Mouse (Mus musculus) spleen, embryonic (tissue): ENCODE results near the gene Pla2g4b.

Experiments
- CTCF ChIA-PET: fragments of 350-600 bp; sonication (Branson Sonifier 250); formaldehyde crosslinking; loops from one replicate; lab custom pipeline; 2022; lab: Charles Lee

The Pla2g4b gene

DNA sequence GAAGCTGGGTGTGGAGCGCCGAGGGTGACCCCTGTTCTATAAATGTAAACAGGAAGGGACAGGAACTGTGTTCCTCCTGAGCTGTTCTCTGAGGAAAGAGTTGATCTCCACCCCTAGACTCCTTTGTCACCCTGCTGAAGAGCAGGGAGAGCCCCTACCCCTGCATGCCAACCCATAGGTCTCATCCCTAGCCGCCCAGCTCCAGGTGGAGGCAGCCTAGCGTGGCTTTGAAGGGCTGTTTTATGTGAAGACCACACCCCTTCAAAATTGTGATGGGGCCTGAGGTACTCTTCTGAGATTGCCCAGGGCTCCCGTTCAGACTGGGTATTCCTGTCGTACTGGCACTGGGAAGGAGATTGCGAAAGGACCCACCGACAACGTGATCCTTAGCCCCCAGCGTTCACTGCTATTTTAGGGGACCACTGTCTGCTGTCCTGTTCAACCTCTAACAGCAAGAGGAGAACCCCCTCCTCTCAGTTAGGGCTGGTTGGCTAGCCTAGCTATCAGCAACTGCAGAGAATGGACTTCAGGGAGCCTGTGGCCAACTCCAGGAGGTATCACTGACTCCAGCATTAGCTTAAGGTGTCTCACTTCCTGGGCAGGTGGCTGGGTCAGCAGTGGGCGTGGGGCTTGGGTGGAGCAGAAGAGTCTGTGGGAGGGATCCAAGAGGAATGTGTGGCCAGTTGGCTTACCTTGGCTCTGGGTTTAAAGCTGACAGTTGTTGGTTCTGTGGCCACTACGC is at the start of gene Pla2g4b:
Pla2g4b (plus strand) TSS at position 692 of the 742 bp plus-strand sequence.
- CTCF ChIA-PET: interaction anchor here (0.6 kb wide), 1 partner anchor 597 kb away, joined by 3 read pairs; no protein-coding TSS in a partner anchor

- CTCF ChIA-PET: no interaction called here
Observed at GRCm38 (mm10) chr2:119985871-119986270, 47.3 kb upstream of the Pla2g4b start.

DNA sequence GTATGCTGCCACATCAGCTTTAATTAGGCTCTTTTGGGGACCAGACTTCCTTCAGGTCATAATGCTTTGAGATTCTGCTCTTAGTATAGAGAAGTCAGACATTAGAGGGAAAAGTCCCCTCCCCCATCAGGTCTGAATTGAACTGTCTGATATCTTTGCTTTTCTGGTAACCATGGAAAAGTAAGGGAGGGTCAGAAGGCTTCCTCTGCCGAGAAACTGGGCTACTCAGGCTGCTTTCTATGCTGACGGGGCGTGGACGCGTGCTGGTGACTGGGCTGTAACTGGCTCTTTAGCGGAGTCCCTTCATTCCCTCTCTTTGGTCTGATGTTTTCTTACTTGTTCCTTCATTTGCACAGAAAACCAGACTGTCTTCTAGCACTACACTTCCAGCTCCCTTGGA is 46.8 kb upstream of the Pla2g4b start:
- CTCF ChIA-PET: no interaction called here

GRCm38 (mm10) chr2:119987441-119987840 is 45.8 kb upstream of the Pla2g4b start:
- CTCF ChIA-PET: interaction anchor here (0.7 kb wide), 1 partner anchor 17 kb away, joined by 3 read pairs; no protein-coding TSS in a partner anchor

DNA sequence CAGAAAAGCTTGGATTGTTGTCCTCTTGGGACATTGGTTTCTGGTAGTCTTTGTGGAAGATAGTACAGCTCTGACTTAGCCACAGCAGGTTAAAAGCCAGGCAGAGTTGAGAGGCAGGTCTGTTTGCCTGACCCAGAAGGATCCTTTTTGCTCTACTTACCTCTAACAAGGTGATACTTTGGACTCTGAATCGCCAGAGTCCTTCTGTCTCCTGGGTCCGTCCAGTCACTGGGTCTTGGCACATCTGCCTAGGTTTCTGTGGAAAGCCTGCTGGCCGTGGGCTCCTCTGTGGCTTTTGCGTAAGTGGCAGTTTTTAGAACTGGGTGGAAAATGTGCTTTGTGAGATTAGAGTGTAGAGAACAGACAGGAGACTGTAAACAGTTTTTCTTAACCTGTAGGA is 44.3 kb upstream of the Pla2g4b start:
- CTCF ChIA-PET: no interaction called here

DNA sequence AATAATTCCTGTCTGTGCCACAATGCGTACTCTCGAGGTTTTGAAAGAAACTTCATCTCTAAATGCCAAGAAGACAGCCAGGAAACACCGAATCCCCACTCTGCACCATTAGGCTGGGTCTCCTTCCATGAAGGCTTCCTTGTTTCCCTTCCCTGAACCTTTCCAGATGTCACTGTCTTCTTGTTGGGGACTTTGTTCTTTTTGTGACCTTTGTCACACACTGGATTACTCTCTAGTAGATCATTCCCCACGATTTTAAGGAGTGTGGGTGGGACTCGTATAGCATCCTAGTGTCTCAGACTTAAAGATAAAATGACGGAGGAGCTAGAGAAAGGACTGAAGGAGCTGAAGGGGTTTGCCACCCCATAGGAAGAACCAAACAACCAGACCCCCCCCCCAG is 42.3 kb upstream of the Pla2g4b start:
- CTCF ChIA-PET: interaction anchor here (0.6 to 0.7 kb wide), 2 partner anchors 69 to 136 kb away, joined by 3 to 4 read pairs; no protein-coding TSS in a partner anchor

GRCm38 (mm10) chr2:119992349-119992748 is 40.9 kb upstream of the Pla2g4b start:
- CTCF ChIA-PET: no interaction called here

DNA sequence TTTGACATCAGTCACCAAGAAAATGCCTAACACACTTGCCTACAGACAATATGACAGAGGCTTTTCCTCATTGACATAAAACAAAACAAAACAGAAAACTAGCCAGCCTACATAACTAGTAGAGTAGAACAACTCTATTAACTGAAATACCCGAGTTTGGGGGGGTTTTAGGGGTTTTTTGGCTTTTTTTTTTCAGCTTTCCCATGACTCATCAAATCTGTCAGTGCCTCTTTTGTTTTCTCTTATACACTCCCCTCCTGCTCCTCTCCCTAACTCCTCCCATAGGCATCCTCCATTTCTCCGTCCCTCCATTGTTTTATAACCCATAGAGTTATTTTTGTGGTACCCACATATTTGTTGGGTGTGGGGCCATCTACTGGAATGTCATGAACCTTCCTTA is 39.7 kb upstream of the Pla2g4b start:
- CTCF ChIA-PET: no interaction called here

GRCm38 (mm10) chr2:119994839-119995238 is 38.4 kb upstream of the Pla2g4b start:
- CTCF ChIA-PET: interaction anchor here (0.5 kb wide), 1 partner anchor 23 kb away, joined by 11 read pairs; no protein-coding TSS in a partner anchor

DNA sequence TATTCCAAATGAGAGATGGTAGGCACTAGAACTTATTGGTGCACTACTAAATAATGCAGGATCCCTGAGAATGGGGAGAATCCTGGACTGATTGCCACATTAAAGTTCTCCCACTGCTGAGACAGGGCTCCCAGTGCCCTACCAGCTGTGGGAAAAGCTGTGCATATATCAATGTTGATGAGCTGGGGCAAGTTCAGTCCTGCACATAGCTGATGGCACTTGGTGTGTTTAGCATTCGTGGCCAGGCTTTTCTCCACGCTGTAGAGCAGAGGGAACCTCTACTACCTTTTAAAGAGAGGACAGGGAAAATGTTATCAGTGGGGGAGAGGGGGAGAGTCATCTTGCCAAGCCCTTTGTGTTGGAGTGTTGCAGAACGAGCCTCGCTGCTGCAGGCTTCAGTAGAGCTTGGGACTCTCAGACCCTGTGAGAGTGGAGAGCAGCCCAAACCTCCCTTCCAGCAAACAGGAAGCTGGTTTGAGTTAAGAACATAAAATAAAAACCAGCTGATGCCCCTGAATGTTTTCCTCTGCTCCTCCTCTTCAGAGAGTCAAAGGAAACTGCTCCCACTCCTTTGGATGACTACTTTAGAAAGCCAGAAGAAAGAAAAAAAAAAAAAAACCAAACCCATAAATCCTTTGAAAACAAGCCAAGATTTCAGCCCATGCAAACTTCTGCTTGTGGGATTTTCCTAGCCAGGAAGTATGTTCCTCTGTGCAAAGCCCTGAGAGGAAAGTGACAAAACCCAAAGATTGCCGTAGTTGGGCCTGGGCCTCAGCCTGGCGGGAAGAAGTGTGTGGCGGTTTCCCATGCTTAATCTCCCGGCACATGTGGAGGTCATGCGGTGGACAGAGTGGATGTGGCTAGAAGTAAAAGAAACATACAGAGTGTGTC is 37.6 kb upstream of the Pla2g4b start:
- CTCF ChIA-PET: no interaction called here

DNA sequence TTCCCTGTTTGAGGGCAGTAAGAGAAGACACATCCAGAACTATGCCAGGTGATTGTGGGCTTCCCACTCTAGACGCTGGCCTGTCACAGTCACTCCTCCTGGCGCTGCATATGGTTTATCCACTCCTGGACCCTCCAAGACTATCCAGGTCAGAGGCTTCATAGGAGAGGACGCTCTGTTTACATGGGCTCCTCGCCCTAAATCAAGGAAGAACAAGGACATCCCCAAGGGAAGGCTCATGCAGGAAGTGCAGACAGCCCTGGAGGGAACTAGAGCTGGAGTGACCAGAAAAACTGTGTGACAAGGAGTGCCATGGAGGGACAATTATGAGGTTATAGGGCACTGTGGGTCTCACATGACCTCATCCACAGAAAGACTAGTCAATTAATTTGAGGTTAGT is 35.9 kb upstream of the Pla2g4b start:
- CTCF ChIA-PET: no interaction called here

- CTCF ChIA-PET: no interaction called here
Observed at GRCm38 (mm10) chr2:119999731-120000130, 33.5 kb upstream of the Pla2g4b start.

- CTCF ChIA-PET: interaction anchor here (0.7 kb wide), 1 partner anchor 84 kb away, joined by 3 read pairs; no protein-coding TSS in a partner anchor
Observed at GRCm38 (mm10) chr2:120000882-120001584, 32.2 kb upstream of the Pla2g4b start.

GRCm38 (mm10) chr2:120001956-120002355 is 31.3 kb upstream of the Pla2g4b start:
- CTCF ChIA-PET: no interaction called here

GRCm38 (mm10) chr2:120003970-120004369 is 29.2 kb upstream of the Pla2g4b start:
- CTCF ChIA-PET: no interaction called here

- CTCF ChIA-PET: no interaction called here
Observed at GRCm38 (mm10) chr2:120006696-120007095, 26.5 kb upstream of the Pla2g4b start.

DNA sequence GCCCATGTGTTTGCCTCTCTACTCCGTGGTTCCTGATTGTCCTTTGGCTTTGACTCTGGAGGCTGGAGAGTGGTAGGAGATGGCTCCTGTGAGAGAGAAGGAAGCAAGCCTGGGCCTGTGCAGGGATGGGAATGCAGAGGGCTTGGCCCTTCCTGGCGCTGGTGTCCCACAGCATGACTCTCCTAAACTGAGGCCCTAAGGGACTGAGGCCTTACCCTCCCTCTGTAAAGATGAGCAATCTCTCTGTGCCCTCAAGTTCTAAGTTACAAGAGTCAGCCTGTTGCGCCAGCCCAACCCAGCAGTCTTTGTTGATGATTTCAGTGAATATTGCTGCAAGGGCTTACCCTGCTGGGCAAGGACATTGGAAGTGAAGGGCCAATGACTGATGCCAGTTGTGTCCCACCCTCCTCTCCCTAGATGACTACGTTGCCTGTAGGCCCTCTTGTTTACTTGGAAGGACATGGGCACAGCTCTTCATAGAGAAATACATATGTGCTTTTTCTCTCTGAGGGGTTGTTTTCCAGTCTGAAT is 25.5 kb upstream of the Pla2g4b start:
- CTCF ChIA-PET: no interaction called here

DNA sequence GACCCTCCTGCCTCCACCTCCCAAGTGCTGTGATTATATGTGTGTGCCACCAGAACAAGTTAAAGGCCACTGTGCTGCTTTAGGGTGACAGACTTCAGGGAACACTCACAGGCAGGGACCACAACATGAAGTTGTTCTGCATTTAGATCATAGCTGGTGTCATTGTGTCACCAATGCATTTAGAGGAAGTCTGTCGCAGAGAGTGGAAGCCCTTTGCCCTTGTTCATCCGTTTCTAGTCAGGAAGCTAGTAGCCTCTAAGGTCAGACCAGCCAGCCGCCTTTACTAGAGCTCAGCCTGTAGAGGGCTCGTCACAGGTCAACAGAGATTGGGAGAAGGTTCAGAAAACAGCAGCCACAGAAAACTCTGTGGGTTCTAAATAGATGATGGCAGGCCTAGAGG is 24.5 kb upstream of the Pla2g4b start:
- CTCF ChIA-PET: no interaction called here

DNA sequence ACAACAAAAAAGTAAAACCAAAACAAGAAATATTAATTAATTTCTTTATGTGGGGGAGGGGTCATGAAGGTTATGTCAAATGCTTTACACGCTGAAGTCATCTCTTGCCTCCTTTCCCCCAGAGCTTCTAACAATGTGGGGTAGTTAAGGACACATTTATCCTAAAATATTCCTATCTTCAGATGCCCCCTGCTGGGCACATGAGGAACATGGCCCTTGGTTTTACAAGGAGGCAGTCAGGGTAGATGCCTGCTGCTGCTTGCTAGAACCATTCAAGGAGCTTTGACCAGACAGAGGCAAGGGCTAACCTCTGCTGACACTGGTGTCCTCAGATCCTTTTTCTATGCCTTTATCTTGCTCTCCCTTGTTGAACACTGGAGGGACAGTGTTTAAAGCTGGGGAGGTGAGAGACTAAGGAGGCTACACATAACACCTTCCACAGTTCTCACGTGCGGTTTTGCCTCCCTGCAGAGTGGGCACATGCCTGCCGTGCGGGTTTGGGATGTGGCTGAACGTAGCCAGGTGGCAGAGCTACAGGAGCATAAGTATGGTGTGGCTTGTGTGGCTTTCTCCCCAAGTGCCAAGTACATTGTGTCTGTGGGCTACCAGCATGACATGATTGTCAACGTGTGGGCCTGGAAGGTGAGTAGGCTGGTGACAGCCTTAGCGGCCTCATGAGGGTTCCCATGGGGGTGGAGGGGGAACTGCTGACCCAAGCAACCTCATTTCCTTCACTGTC is 21.6 kb upstream of the Pla2g4b start:
- CTCF ChIA-PET: interaction anchor here (1.0 kb wide), 1 partner anchor 41 kb away, joined by 8 read pairs; no protein-coding TSS in a partner anchor

DNA sequence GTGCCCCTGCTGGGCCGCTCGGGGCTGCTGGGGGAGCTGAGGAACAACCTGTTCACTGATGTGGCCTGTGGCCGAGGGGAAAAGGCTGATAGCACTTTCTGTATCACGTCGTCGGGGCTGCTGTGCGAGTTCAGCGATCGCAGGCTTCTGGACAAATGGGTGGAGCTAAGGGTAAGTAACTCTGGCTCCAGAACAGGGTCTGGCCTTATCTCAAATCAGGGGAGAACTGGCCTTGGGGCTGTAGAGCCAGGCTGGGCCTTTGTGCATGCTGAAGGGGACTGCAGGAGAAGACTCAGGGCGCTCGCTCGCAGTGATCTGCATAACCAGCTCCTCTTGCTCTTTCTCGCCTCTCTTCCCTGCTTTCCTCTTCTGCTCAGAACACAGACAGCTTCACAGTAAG is 20.3 kb upstream of the Pla2g4b start:
- CTCF ChIA-PET: no interaction called here
